Mouse (Mus musculus) cerebral cortex, adult 2 months (tissue): ENCODE results near the gene Gm28047.

ENCODE experiments used
- WGBS: fragments of 180-500 bp; shearing (Covaris S2); methylation state at CpG from one replicate; pipeline ENCODE4 v1.1.7; 2018; 5-methylcytosine and 5-hydroxymethylcytosine counted together

Gene Gm28047

GRCm38 (mm10) chr15:102619486-102619885 is 5.4 kb downstream of the Gm28047 start:
- 94% methylated on average over 5 of the region's 5 CpGs for WGBS

DNA sequence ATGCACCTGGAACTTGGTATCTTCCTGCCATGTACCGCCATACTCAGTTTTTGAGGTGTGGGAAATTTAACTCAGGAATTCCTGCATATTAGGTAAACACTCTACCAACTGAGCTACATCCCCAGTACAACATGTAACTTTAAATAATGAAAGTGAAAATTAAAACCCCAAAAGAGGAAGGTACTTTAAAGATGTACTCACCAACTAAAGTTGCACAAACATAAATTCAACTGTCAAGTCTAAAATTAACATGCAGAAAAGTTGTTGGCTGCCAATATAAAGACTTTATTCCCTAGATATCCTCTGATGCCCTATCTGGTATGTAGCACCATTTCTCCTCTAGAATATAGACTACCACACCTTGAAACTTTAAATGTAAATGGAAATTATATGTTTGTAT is 7.2 kb downstream of the Gm28047 start:
- 81% methylated on average over 1 of the region's 1 CpGs for WGBS

GRCm38 (mm10) chr15:102616174-102616573 is 8.7 kb downstream of the Gm28047 start:
- 81% methylated on average over 2 of the region's 2 CpGs for WGBS

DNA sequence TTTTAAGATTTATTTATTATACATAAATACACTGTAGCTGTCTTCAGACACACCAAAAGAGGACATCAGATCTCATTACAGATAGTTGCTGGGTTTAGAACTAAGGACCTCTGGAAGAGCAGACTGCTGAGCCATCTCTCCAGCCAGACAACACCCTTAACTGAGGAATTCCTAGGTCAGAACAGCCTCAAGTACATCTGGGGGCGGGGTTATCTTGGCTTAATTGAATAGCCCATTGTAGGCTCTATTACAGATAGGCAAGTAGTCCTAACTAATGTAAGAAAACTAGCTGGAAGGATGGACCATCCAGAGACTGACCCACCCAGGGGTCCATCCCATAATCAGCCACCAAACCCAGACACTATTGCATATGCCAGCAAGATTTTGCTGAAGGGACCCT is 16.3 kb downstream of the Gm28047 start:
- 76% methylated on average over 1 of the region's 1 CpGs for WGBS

- 42% methylated on average over 8 of the region's 8 CpGs for WGBS
Observed at GRCm38 (mm10) chr15:102593996-102594656, 30.7 kb downstream of the Gm28047 start.

GRCm38 (mm10) chr15:102592674-102593073 is 32.2 kb downstream of the Gm28047 start:
- WGBS: 42% methylated on average over 1 of the region's 1 CpGs

GRCm38 (mm10) chr15:102590567-102590966 is 34.3 kb downstream of the Gm28047 start:
- 85% methylated on average over 1 of the region's 1 CpGs for WGBS

- 84% methylated on average over 8 of the region's 8 CpGs for WGBS
Observed at GRCm38 (mm10) chr15:102589826-102590225, 35.0 kb downstream of the Gm28047 start.

GRCm38 (mm10) chr15:102585501-102585900 is 39.4 kb downstream of the Gm28047 start:
- WGBS: 61% methylated on average over 5 of the region's 5 CpGs

GRCm38 (mm10) chr15:102583708-102584383 is 41.0 kb downstream of the Gm28047 start:
- 22% methylated on average over 8 of the region's 8 CpGs for WGBS

DNA sequence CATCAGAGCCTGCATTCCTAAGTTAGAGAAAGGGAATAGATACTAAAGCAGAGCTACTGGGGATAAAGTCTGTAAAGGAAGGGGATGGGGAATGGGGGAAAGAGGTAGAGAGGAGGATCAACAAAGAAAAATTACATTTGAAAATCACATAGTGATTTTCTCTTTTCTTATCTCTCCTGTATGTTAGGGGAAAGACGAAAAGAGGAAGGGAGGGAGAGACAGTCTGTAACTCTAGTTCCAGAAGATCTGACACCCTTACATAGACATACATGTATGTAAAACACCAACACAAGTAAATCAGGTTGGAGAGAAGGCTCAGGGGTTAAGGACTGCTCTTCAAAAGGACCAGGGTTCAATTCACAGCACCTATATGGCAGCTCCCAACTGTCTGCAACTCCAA is 43.7 kb downstream of the Gm28047 start:
- WGBS: 83% methylated on average over 1 of the region's 1 CpGs

DNA sequence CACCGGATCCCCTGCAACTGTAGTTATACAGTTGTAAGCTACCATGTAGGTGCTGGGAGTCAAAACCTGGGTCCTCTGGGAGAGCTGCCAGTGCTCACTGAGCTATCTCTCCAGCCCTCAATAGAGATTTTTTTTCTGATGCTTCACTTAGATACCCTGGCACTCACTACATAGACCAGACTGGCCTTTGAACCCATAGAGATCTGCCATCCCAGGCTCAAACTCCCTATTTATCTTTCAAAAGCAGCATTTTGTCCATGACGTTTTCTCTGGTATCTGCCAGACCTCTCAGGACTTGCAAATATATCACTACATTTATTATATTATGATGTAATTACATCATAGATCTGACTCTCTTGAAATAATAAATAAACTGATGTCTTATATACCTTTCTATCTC is 46.5 kb downstream of the Gm28047 start:
- WGBS: 88% methylated on average over 2 of the region's 2 CpGs

DNA sequence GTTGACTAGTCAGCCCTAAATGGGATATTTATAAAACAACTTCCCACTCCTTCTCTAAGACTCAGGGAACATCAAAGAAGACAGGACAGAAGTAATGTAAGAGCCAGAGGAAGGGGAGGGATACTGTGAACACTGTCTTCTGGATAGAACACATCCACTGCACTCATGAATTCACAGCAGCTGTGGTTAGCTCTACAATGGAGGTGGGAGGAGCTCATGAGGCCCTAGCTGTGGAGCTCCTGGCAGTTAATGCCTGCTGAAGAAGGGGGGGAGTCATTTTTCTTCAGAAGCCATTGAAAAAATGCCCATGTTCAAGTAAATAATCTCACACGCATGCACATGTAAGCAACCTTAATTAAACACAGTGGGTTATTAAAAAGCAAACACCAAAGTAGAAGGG is 47.9 kb downstream of the Gm28047 start:
- WGBS: 53% methylated on average over 1 of the region's 1 CpGs

DNA sequence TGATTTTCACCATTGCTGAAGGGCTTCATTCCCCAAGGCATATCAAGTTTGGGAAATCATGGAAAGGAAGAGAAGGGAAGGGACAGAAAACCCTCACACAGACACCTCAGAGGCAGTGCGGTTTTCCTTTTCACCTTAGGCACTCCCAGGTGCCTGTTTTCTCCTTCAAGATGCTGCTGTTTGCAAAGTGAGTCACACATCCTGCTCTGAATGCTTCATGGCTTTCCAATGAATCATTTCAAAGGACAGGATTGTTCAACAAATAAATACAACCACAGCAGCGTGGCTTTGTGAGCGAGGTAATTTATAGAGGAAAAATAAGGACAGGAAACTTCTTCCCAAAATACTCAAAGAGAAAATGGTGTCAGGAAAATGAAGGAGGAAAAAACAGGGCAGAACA is 52.8 kb downstream of the Gm28047 start:
- WGBS: 34% methylated on average over 3 of the region's 3 CpGs

DNA sequence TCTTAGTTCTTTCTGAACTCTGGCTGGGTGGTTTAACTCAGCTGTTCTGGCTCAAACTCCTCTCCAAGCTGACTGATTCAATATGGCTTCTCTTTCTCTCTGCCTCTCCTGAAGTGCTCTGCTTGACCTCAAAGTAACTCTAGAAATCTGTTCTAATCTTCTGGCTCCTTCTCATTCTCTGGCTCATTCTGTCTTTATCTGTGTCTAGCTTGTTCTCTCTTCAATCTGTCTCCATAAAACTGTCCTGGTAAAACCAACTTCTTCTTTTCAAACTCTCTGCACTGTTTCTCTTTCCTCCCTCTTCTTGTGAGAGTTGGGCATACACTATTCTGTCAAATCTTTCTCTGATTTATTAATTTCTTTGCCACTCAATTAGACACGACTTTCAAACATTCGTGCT is 57.0 kb downstream of the Gm28047 start:
- WGBS: 94% methylated on average over 2 of the region's 2 CpGs

GRCm38 (mm10) chr15:102563681-102564080 is 61.2 kb downstream of the Gm28047 start:
- WGBS: 75% methylated on average over 5 of the region's 5 CpGs

- 89% methylated on average over 3 of the region's 3 CpGs for WGBS
Observed at GRCm38 (mm10) chr15:102563061-102563460, 61.8 kb downstream of the Gm28047 start.

DNA sequence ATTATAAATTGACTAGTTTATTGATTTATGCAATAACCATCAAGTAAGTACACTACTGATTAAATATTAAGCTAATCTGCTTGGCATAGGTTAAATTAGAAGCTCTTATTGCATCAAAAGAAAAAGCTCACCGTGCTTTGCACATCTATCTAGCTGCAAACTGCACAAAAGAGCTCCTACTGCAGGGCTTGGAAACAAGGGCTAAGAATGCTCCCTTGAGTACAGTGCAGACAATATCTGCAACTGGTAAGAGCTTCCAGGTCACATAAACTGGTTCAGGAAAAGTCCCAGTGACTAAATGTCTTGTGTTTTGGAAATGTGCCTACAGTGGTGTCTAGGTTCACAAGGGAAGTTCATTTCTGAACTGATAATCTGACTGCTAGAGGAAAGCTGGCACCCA is 62.4 kb downstream of the Gm28047 start:
- WGBS: 80% methylated on average over 1 of the region's 1 CpGs

- WGBS: 93% methylated on average over 1 of the region's 1 CpGs
Observed at GRCm38 (mm10) chr15:102555581-102555980, 69.3 kb downstream of the Gm28047 start.

DNA sequence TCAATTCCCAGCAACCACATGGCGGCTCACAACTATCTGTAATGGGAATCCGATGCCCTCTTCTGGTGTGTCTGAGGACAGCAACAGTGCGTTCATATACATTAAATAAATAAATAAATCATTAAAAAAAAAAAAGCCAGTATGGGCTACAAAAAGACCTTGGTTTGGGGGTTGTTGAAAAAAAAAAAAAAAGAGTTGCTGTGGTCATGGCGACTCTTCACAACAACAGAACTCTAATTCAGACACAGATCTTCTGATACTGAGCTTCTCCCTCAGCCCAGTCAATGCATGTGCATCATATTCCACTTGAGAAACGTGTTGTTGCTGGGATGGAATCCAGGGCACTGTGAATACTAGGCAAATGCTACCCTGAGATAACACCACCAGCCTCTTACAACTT is 72.3 kb downstream of the Gm28047 start:
- WGBS: 97% methylated on average over 5 of the region's 5 CpGs

DNA sequence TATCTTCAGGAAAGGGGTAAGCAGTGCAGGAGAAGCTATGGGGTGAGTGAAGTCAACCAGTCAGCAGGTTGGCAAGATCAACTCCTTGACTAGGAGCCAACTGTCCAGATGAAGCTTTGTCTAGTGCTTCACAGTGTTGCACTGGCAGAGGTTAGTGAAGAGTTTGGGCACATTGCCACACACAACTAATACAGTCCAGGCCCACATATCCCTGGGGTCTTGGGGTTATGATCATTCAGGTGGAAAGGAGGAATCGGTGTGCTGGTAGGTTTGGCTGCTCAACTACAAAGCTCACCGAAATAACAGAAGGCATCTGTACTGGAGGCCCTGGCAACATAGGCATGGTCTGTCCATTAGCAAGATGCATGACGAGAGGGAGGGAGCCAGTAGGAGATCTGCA is 77.4 kb downstream of the Gm28047 start:
- WGBS: 49% methylated on average over 3 of the region's 3 CpGs

DNA sequence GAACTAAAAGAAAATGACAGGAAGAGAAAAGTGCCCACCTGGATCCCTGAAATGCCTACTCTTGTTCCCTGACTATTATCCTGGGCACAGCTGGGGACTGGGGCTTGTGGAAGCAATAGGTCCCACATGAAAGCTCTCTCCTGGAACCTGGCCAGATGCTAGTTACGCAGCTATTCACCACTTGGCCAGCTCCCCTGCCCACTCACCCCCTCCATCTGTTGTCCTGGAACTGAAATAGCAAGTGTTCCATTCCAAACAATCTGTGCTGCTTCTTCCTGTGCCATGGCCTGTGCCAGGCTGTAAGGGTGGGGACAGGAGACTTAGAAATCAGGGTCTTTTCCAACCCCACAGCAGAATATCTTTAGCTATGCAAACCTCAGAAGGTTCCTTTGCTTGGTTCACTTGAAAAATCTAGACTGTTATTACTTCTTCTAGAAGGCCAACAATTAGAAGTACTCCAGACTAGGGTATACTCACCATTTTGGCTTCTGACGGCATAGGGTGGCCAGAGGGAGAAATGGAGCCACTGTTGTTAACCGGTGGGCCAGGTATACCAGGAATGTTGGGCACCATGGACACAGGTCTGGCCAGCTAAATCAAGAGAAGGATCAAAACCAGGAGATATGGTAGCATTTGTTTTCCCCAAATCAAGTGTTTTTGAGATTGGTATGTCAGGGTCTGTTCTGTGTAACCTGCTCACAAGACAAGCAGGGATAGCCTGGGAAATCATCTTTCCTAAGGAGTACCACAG is 78.0 kb downstream of the Gm28047 start:
- WGBS: 38% methylated on average over 3 of the region's 3 CpGs

GRCm38 (mm10) chr15:102546246-102546645 is 78.6 kb downstream of the Gm28047 start:
- 82% methylated on average over 3 of the region's 3 CpGs for WGBS
